Mouse (Mus musculus) liver, embryonic 14.5 days (tissue): ENCODE measurements around the gene Mchr1. TPM values are rescaled to one million over a fixed set of nuclear protein-coding genes. Genes with fewer than 3 reads are reported as not detected.

Experiments used
- ATAC-seq: fragments of 200-750 bp; cut with Nextera tagmentation; 2 replicates; pipeline ENCODE4 v1.8.0; 2017; ENCODE audit warnings: moderate number of reproducible peaks, mild to moderate bottlenecking, moderate library complexity; ENCODE audit not compliant: insufficient read depth
- DNase-seq, 3 experiments: peaks; one replicate each; pipeline ENCODE4 v3.0.0-alpha.2; 2012 to 2013; ENCODE audit warnings: low read depth in 3 of 3, low spot score in 3 of 3
- H3K27ac ChIP-seq: fragments of 300-500 bp; sonication (generic); 2 replicates; pipeline ENCODE4 v1.5.1; 2014; ENCODE audit warnings: moderate library complexity, mild to moderate bottlenecking, control low read depth, inconsistent platforms
- H3K27me3 ChIP-seq: fragments of 300-500 bp; sonication (generic); 2 replicates; pipeline ENCODE4 v1.6.1; 2014; ENCODE audit warnings: mild to moderate bottlenecking, low read length, moderate library complexity; ENCODE audit not compliant: control insufficient read depth, insufficient read depth
- H3K36me3 ChIP-seq: fragments of 300-500 bp; sonication (generic); replicated peaks from 2 replicates; pipeline ENCODE4 v1.6.1; 2014; ENCODE audit warnings: low read depth; ENCODE audit not compliant: control insufficient read depth, insufficient read depth
- H3K4me1 ChIP-seq, 2 experiments: fragments of 200-500 bp in 1 of 2; fragments of 300-500 bp in 1 of 2; sonication (generic) in 1 of 2; replicated peaks; 2 replicates each; pipeline ENCODE4 v1.6.1; 2012 to 2014; ENCODE audit warnings: antibody characterized with exemption in 1 of 2, inconsistent platforms in 1 of 2, low read length in 1 of 2; ENCODE audit not compliant: control insufficient read depth in 2 of 2, insufficient read depth in 2 of 2
- H3K4me2 ChIP-seq: fragments of 300-500 bp; sonication (generic); 2 replicates; pipeline ENCODE4 v1.6.1; 2014; ENCODE audit warnings: low read depth, mild to moderate bottlenecking, control low read depth, moderate library complexity
- H3K4me3 ChIP-seq, 2 experiments: fragments of 200-500 bp in 1 of 2; fragments of 300-500 bp in 1 of 2; sonication (generic) in 1 of 2; 2 replicates each; pipeline ENCODE4 v1.5.1; 2012 to 2014; ENCODE audit warnings: low read depth in 2 of 2, low read length in 2 of 2, mild to moderate bottlenecking in 2 of 2, control low read depth in 1 of 2, inconsistent platforms in 1 of 2, moderate library complexity in 1 of 2; ENCODE audit not compliant: insufficient read depth in 1 of 2
- H3K9ac ChIP-seq: fragments of 300-500 bp; sonication (generic); replicated peaks from 2 replicates; pipeline ENCODE4 v1.6.1; 2014; ENCODE audit warnings: mild to moderate bottlenecking, control low read depth, moderate library complexity
- H3K9me3 ChIP-seq: fragments of 300-500 bp; sonication (generic); 2 replicates; pipeline ENCODE4 v1.6.1; 2016; ENCODE audit warnings: low read length, mixed read lengths; ENCODE audit not compliant: control insufficient read depth
- CTCF ChIP-seq: IDR thresholded peaks from 2 replicates; pipeline ENCODE4 v1.5.1; 2016; ENCODE audit warnings: antibody characterized with exemption, low read depth, control low read depth
- EP300 ChIP-seq: IDR thresholded peaks from 2 replicates; pipeline ENCODE4 v1.6.1; 2016; ENCODE audit warnings: antibody characterized with exemption, low read depth
- WGBS: fragments of 180-500 bp; shearing (Covaris S2); extraction: QIAGEN DNeasy Blood & Tissue Kit; methylation state at CpG from one replicate; pipeline ENCODE4 v1.1.7; 2014; ENCODE audit not compliant: insufficient replicate concordance; 5-methylcytosine and 5-hydroxymethylcytosine counted together
- polyA plus RNA-seq, 2 experiments: library from polyadenylated mRNA; depleted of rRNA in 1 of 2; stranded (reverse) in 1 of 2; unstranded in 1 of 2; fragments of >200 nt; fragmentation: Nextera tagmentation in 1 of 2; extraction: Ambion mirVana in 1 of 2; gene quantifications; 2 replicates each; pipeline versions ENCODE4 v1.2.1 to v1.2.3; 2012 to 2014

Gene Mchr1
- polyA plus RNA-seq, 2 experiments, result 0.11 TPM; not detected in 1

DNA sequence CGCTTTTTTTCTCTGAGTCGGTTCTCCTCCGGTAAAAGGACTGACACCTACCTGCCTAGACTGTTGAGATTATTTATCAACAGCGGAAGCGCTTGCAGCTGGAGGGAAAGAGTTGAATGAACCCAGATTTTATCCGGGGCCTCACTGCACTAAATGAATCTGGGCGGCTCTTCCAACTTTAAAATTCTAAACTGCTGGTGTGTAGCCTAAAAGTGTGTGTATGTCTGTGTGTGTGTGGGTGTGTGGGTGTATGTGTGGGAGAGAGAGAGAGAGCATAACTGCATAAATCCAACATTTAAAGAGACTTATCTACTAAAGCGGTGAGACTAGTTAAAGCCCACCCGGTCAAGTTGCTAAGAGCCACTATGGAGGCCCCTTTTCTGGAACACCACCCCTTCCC is 44.0 kb upstream of the Mchr1 start:
- H3K27me3 ChIP-seq, result no peaks in the 10 kb centered on the region

DNA sequence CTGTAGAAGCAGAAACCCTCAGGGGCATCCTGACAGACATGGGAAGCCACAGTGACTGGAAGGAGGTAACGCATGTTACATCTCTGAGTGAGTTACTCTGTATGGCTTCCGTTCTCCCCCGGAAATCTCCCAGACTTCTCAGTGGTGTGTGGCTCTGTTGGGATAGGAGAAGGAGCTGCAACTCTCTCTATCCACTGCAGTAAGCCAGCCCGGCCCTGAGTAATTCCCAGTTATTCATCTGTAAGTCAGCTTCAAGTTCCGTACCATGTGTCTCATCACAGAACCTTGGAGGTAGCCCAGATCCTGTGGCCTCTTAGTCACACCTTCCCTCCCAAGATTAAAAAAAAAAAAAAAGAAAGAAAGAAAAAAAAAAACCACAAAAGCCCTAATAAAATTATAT is 43.0 kb upstream of the Mchr1 start:
- WGBS, result 78% methylated on average over 5 of the region's 5 CpGs
- no peak for DNase-seq
- TF ChIP-seq CTCF, result no peak
- no peak for TF ChIP-seq EP300

More for the DNA sequence above, 44.0 kb upstream of the Mchr1 start:
- WGBS, result 28% methylated on average over 9 of the region's 9 CpGs
- no peaks in the 10 kb centered on the region for H3K9me3 ChIP-seq
- H3K4me2 ChIP-seq, result peak overlapping the region; percentile 86
- no peaks in the 10 kb centered on the region for H3K36me3 ChIP-seq
- H3K9ac ChIP-seq, result peak overlapping the region; percentile 60
- H3K4me1 ChIP-seq, result peaks cover 4 to 7% of the 10 kb centered on the region in 2 experiments; a peak in 3 of 4 replicates
- ATAC-seq (no peak), DNase-seq (no peak)
- H3K27ac ChIP-seq, result no peak overlapping the region
- peak overlapping the region; percentile 81 to 82 for H3K4me3 ChIP-seq
- TF ChIP-seq EP300 (no peak), CTCF (no peak)

DNA sequence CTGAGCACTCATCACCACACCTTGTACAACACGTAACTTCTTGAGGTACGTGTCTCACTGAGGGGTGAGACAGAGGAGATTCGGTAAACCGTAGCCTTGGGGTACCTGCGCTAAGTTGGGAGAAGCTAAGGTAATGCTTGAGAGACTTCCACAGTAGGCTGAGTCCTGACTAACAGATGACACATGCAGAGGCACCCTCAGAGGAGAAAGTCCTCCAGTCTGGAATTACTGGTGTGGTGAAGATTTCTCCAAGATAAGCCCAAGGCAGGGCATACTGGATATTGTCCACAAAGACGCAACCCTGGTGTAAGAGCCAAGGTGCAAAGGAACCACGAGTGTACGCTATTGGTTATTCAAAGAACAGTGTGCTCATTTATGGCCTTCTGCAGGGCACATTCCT is 42.4 kb upstream of the Mchr1 start:
- H3K27me3 ChIP-seq, result no peaks in the 10 kb centered on the region
- H3K9me3 ChIP-seq, result no peaks in the 10 kb centered on the region
- H3K27ac ChIP-seq, result no peak overlapping the region
- TF ChIP-seq EP300 (no peak), CTCF (no peak)
- H3K4me3 ChIP-seq, result no peak overlapping the region
- H3K4me1 ChIP-seq, result peaks cover 4 to 14% of the 10 kb centered on the region in 2 experiments
- no peaks in the 10 kb centered on the region for H3K36me3 ChIP-seq
- DNase-seq (no peak), ATAC-seq (no peak)
- H3K9ac ChIP-seq, result no peak overlapping the region
- no peak overlapping the region for H3K4me2 ChIP-seq
- WGBS, result 85% methylated on average over 8 of the region's 8 CpGs

More for the DNA sequence above, 43.0 kb upstream of the Mchr1 start:
- Histone ChIP-seq H3K27me3 (no peaks in the 10 kb centered on the region), H3K27ac (no peak overlapping the region), H3K9ac (no peak overlapping the region), H3K36me3 (no peaks in the 10 kb centered on the region), H3K9me3 (no peaks in the 10 kb centered on the region), H3K4me1 (peaks cover 4 to 12% of the 10 kb centered on the region in 2 experiments; a peak in 3 of 4 replicates), H3K4me2 (no peak overlapping the region), H3K4me3 (no peak overlapping the region)
- no peak for ATAC-seq

DNA sequence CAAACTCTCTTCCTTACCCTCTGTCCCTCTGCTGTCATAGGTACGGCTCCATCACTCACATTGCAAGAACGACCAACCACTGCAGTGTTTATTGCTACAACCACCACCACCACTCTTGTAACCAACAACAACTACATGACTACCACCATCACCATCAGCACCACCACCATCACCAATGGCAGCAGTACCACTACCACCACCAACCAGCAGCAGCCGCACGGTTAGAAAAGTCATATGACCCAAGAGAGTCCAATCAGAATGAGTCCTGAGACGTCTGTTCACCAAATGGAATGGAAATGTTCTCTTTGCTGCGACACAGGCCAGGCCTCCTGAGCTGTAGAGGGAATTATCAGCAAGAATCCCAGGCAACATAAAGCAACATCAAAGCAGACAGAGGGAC is 40.5 kb upstream of the Mchr1 start:
- Histone ChIP-seq H3K4me3 (no peak overlapping the region), H3K27ac (no peak overlapping the region), H3K4me2 (no peak overlapping the region), H3K36me3 (no peaks in the 10 kb centered on the region), H3K9ac (no peak overlapping the region), H3K4me1 (peaks cover 4 to 16% of the 10 kb centered on the region in 2 experiments), H3K9me3 (no peaks in the 10 kb centered on the region), H3K27me3 (no peaks in the 10 kb centered on the region)
- ATAC-seq (no peak), DNase-seq (no peak)
- WGBS, result 78% methylated on average over 6 of the region's 6 CpGs
- TF ChIP-seq EP300 (no peak), CTCF (no peak)

- H3K36me3 ChIP-seq, result no peaks in the 10 kb centered on the region
- H3K4me3 ChIP-seq, result no peak overlapping the region
- no peak for TF ChIP-seq CTCF
- H3K4me1 ChIP-seq, result peaks cover 4 to 16% of the 10 kb centered on the region in 2 experiments
- no peak overlapping the region for H3K27ac ChIP-seq
- H3K9ac ChIP-seq, result no peak overlapping the region
- DNase-seq (no peak), ATAC-seq (no peak)
- H3K4me2 ChIP-seq, result no peak overlapping the region
- WGBS, result 35% methylated on average over 4 of the region's 4 CpGs
- no peaks in the 10 kb centered on the region for H3K9me3 ChIP-seq
- no peaks in the 10 kb centered on the region for H3K27me3 ChIP-seq
Observed at GRCm38 (mm10) chr15:81195447-81195846, 39.9 kb upstream of the Mchr1 start.
